ENCODE assay signal across 8 mouse cellular contexts in genomic region chr11:46064767-46065166, GRCm38 (mm10). TPM values are rescaled to one million over a fixed set of nuclear protein-coding genes. Genes with fewer than 3 reads are reported as not detected.
DNase-seq lines count a peak whose midpoint lies in the region; ATAC-seq and TF ChIP-seq lines count a peak whose summit lies in the region.

No protein-coding gene starts in this region.

- no peak for ATAC-seq in forebrain, embryonic 14.5 days
- no peak for ATAC-seq in midbrain, embryonic 11.5 days (ENCODE audit: low FRiP score)

- no peak overlapping the region for H3K4me2 ChIP-seq in forebrain, embryonic 14.5 days (ENCODE audit: low read length)
- no peak overlapping the region for H3K4me2 ChIP-seq in midbrain, embryonic 11.5 days

- H3K9ac ChIP-seq in forebrain, embryonic 14.5 days (ENCODE audit: low read length) = no peak overlapping the region
- H3K9ac ChIP-seq in midbrain, embryonic 11.5 days (ENCODE audit: low read length) = no peak overlapping the region

- H3K27ac ChIP-seq in left cerebral cortex, adult 2 months = 0 out of 2 replicates have a peak overlapping the region, but pooled peaks have one; percentile 36
- peak overlapping the region; percentile 16; the same call in 1 of the 2 replicates for H3K27ac ChIP-seq in forebrain, embryonic 14.5 days (ENCODE audit: low read depth, low read length)
- H3K27ac ChIP-seq in midbrain, embryonic 11.5 days (ENCODE audit: low read depth, low read length) = peak overlapping the region; percentile 5; the same call in 1 of the 2 replicates

- H3K9me3 ChIP-seq in forebrain, embryonic 14.5 days (replicated peaks; ENCODE audit: control insufficient read depth, low read length) = no peaks in the 10 kb centered on the region
- no peaks in the 10 kb centered on the region for H3K9me3 ChIP-seq in midbrain, embryonic 11.5 days (ENCODE audit: control insufficient read depth, low read length)

- H3K4me1 ChIP-seq in forebrain, embryonic 14.5 days (ENCODE audit: control insufficient read depth, insufficient read depth, low read length) = peaks cover 10% of the 10 kb centered on the region; the same call in 1 of the 2 replicates
- H3K4me1 ChIP-seq in midbrain, embryonic 11.5 days (ENCODE audit: control insufficient read depth, insufficient read depth, low read length) = peaks cover 9% of the 10 kb centered on the region

- no peak overlapping the region for H3K4me3 ChIP-seq in left cerebral cortex, adult 2 months
- H3K4me3 ChIP-seq in forebrain, embryonic 14.5 days (ENCODE audit: low read depth, low read length) = no peak overlapping the region
- no peak overlapping the region for H3K4me3 ChIP-seq in midbrain, embryonic 11.5 days (ENCODE audit: low read depth, low read length)

- intact Hi-C loops in left cerebral cortex, adult 2 months (cut with DNase I) = no loop called here
- intact Hi-C loops in left cerebral cortex, postnatal 36 days (cut with DNase I) = no loop called here
- intact Hi-C loops in left cerebral cortex, postnatal 14 days (cut with DNase I) = no loop called here

- no peak for TF ChIP-seq CTCF in left cerebral cortex, adult 2 months (IDR thresholded peaks at IDR 0.05)

- no peak for DNase-seq in left cerebral cortex, adult 2 months (ENCODE audit: extremely low spot score in 1 of 2, low spot score in 2 of 2)
- DNase-seq in left cerebral cortex, postnatal 36 days (ENCODE audit: low spot score in 2 of 2) = no peak
- DNase-seq in forebrain, embryonic 14.5 days (ENCODE audit: low spot score) = no peak
- peak; percentile 44 for DNase-seq in kidney, adult 11 months
- peak; percentile 51 for DNase-seq in midbrain, embryonic 11.5 days (ENCODE audit: low spot score, missing footprints)
- DNase-seq in urinary bladder, postnatal 14 days (ENCODE audit: low spot score) = no peak
- no peak for DNase-seq in left cerebral cortex, postnatal 14 days (ENCODE audit: low spot score in 2 of 2)
- no peak for DNase-seq in yolk sac, embryonic 10.5 days (ENCODE audit: low spot score)

- 66% methylated on average over 8 of the region's 8 CpGs for WGBS in forebrain, embryonic 14.5 days
- 68% methylated on average over 8 of the region's 8 CpGs for WGBS in midbrain, embryonic 11.5 days

- H3K27me3 ChIP-seq in forebrain, embryonic 14.5 days (replicated peaks; ENCODE audit: control insufficient read depth, insufficient read depth, low read length) = no peaks in the 10 kb centered on the region
- H3K27me3 ChIP-seq in midbrain, embryonic 11.5 days (ENCODE audit: control insufficient read depth, insufficient read depth, low read length) = no peaks in the 10 kb centered on the region

- H3K36me3 ChIP-seq in forebrain, embryonic 14.5 days (ENCODE audit: control insufficient read depth, insufficient read depth, low read length) = no peaks in the 10 kb centered on the region
- no peaks in the 10 kb centered on the region for H3K36me3 ChIP-seq in midbrain, embryonic 11.5 days (ENCODE audit: control insufficient read depth, insufficient read depth, low read length)

RNA-seq across cellular contexts. Expression of gene Adam19, which starts 9.0 kb away (rescaled TPM):
- total RNA-seq in left cerebral cortex, adult 2 months (2021) = 10 to 100 TPM; 19.1 to 19.8 TPM
- 10 to 100 TPM; 16.8 to 20.9 TPM for total RNA-seq in left cerebral cortex, postnatal 36 days (2021)
- polyA plus RNA-seq in forebrain, embryonic 14.5 days (2014; fragmentation: Nextera tagmentation; extraction: Ambion mirVana) = 4.5 and 6.2 TPM in 2 replicates
- 6.1 and 6.6 TPM in 2 replicates for polyA plus RNA-seq in midbrain, embryonic 11.5 days (2014; fragmentation: Nextera tagmentation; extraction: Ambion mirVana)
- 10 to 100 TPM; 29.0 to 32.3 TPM for total RNA-seq in left cerebral cortex, postnatal 14 days (2021)

RNA-seq across cellular contexts. Expression of gene Gm12166, which starts 12.6 kb away (rescaled TPM):
- 1 to 10 TPM; 2.7 to 3.8 TPM for total RNA-seq in left cerebral cortex, adult 2 months (2021)
- total RNA-seq in left cerebral cortex, postnatal 36 days (2021) = 1 to 10 TPM; 2.6 to 6.4 TPM
- polyA plus RNA-seq in forebrain, embryonic 14.5 days (2014; fragmentation: Nextera tagmentation; extraction: Ambion mirVana) = 4.7 and 6.3 TPM in 2 replicates
- polyA plus RNA-seq in midbrain, embryonic 11.5 days (2014; fragmentation: Nextera tagmentation; extraction: Ambion mirVana) = 1.4 and 2.5 TPM in 2 replicates
- 1 to 10 TPM; 1.8 to 2.6 TPM for total RNA-seq in left cerebral cortex, postnatal 14 days (2021)

Comparison
In these comparisons a context has a peak if more than half of its experiments do, and no peak if none do; other contexts are left out.
1. DNase-seq: peak in kidney, adult 11 months (single experiment) and midbrain, embryonic 11.5 days (single experiment); none in left cerebral cortex, adult 2 months (0 of 2), left cerebral cortex, postnatal 36 days (0 of 2), forebrain, embryonic 14.5 days (single experiment), urinary bladder, postnatal 14 days (single experiment), left cerebral cortex, postnatal 14 days (0 of 2) and yolk sac, embryonic 10.5 days (single experiment).
2. Peak in every context shown above with its lines, with median percentiles within 50 percentile points of each other: H3K27ac ChIP-seq.